Mouse (Mus musculus): ENCODE results near the gene Chad.

Chad gene

DNA sequence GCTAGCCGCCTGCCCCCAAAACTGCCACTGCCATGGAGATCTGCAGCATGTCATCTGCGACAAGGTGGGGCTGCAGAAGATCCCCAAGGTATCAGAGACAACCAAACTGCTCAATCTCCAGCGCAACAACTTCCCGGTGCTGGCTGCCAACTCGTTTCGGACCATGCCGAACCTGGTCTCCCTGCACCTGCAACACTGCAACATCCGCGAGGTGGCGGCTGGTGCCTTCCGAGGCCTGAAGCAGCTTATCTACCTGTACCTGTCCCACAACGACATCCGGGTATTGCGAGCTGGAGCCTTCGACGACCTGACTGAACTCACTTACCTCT is 268 bp downstream of the Chad start:
- no peak for ATAC-seq (ENCODE audit: low TSS enrichment)

DNA sequence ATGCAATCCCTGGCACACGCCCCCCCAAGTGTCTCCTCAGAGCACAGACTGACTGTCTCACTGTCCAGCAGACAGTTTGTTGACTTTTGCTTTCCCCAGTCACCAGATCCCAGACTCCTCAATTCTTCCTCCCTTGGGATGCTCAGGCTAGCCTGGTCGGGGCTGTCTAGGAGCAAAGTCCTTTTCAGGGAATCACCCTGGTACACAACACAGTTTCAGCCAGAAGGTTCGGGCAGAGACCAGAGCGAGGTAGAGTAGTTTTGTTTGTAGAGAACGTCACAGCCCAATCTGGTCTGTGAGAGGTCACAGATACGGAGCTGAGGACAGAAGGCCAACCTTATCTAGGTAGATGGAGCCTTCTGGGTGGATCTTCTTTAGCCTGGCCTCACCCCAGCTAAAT is 1.7 kb downstream of the Chad start:
- ATAC-seq (ENCODE audit: low TSS enrichment), result no peak

DNA sequence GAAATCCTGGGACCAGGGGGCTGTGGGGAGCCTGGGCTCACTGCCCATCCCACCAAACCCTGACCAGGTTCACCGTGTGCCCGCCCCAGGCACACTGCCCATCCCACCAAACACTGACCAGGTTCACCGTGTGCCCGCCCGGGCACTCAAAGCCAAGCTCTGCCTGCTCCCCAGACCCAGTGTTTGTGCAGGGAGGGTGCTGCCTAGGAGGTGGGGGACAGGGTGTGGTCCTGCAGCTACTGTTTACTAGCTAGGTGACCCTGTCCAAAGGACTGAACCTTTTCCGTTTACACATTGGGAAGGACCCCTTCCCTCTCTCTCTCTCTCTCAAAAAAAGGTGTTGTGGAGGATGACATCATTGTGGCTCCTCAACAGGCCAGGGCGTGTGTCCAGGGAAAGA is 2.5 kb downstream of the Chad start:
- no peak for ATAC-seq (ENCODE audit: low TSS enrichment)

DNA sequence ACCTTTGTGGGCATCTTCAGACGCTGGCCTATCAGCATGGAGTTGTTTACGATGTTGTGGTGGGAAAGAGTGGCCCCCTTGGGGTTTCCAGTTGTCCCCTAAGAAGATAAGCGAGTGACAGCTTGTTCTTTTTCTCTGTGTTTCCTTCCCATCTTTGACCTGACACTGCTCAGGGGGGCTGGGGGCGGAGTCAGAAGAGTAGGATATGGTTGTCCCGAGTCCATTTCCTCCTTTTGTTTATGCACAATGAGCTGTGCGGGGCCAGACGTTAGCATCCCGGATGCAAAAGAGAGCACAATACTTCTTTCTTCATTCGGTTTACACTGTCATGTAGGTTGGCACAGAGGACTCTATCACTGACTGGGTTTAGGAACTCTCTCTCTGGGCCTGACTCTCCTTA is 5.8 kb downstream of the Chad start:
- no peak for ATAC-seq (ENCODE audit: low TSS enrichment)

DNA sequence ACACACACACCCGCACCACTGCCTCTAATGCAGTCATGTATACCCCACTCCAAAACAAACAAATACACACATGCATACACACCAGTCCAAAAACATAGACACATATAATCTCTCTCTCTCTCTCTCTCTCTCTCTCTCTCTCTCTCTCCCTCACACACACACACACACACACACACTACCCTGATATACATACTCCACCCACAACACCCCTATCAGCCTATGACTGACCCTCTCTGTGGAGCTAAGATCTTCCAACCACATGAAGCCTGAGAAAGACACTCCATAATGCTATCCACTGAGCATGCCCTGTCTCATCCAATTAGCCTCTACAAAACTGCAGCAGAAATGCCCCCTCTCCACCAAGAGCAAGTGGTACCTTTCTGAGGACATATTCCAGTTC is 7.0 kb downstream of the Chad start:
- no peak for ATAC-seq (ENCODE audit: low TSS enrichment)

DNA sequence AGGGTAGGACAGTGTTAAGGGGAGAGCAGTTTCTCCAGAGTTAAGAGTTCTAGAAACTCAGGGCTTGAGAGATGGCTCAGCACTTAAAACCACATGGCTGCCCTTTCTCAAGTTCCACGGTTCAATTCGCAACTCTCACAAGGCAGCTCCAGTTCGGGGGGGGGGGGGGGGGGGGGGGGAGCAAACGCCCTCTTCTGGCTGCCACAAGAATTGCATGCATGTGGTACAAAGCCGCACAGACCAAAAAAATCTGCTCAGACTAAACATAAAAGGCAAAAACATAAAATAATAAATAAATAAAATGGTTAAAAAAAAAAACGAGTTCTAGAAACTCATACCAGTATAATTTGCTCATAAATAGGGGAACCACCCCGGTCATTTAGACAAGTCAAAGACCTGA is 9.7 kb downstream of the Chad start:
- ATAC-seq (ENCODE audit: low TSS enrichment), result no peak

DNA sequence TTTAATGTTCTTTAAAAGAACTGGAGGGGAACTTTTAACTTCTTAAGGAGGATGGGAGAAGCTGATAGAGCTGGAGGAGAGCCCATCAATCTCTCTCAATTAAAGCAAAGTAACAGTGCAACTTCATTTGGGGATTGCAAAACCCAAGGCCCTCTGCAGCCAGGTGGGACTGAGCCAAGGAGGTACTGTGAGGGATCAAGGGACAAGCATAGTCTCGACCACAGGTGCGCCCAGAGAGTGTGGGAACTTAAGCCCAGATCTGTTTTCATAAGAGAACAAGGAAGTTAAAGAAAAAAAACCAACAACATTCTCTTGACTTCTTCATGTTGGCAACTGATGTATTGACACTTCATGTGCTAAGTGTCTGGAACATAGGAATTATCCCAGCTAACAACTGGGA is 10.2 kb downstream of the Chad start:
- ATAC-seq (ENCODE audit: low TSS enrichment), result no peak

DNA sequence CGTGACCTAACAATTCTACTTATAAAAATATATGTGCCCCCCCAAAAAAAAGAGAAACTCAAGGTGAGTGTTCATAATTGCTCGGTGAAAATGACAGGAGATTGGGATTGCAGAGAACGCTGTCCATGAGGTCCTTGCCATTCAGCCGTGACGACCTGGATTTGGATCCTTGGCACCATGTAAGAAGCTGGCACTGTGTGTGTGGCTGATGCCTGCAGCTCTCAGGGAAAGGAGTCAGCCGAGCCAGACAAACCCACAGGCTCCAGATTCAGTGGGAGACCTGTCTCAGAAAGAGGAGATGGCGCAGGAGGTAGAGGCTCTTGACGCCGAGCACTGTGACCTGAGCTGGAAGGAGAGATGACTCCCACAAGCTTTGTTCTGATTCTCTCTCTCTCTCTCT is 11.5 kb downstream of the Chad start:
- peak; percentile 44; the same call in 1 of the 2 replicates for ATAC-seq (ENCODE audit: low TSS enrichment)

DNA sequence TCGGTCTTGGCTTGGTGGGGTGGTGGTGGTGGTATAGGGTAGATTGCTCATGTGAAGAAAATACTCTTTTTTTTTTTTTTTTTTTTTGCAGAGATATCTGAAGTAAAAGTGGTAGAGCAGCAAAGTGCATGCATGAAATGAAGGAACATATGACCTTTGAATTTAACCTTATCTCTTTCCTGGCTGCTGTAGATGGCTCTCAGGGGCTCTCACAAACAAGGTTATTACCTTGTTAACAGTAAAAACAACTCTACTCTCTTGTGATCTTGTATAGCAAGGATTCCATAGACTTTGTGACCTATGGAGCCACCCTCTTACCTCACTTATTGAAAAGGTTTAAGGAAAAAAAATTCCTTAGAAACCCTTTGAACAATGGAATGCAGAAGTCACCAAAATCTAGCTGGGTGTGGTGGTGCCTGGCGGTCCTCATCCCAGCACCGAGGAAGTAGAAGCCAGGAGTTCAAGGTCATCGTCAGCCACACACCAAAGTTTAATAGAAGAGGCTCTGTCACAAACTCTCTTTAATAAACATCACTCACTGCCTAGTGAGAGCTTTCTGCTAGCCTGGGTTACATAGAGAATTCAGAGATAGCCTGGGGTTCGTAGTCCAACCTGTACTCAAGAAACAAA is 15.4 kb downstream of the Chad start:
- ATAC-seq (ENCODE audit: low TSS enrichment), result no peak

DNA sequence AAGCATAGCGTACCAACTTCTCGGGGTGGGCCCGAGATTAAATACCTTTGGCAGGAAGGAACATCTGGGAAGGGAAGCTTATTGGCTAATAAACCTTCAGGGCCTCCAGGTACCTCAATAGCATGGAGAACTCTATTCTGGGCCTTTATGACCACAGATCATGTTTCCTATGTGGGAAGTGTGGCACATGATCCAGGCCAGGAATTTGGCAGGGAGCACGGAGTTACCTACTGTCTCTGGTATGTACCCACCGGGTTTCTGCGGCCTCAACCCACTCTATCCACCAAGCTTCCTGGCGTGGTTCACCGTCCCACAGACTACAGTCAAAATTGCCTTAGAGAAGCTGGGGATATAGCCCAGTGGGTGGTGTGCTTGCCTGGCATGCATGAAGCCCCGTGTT is 20.2 kb downstream of the Chad start:
- ATAC-seq (ENCODE audit: low TSS enrichment), result no peak

DNA sequence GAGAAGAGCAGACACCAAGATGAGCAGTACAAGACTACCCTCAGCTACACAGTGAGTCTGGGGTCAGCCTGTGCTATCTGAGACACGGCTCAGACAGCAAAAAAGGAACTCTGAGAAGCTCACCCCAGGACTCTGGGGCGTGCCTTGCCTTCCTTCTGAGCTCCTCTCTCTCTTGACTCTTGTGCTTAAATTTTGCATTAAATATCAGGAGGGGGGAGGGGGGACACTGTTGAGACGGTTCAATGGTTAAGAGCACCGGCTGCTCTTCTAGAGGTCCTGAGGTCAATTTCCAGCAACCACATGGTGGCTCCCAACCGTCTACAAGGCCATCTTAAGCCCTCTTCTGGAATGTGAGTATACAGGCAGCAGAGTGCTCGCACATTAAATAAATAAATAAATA is 22.7 kb downstream of the Chad start:
- no peak for ATAC-seq (ENCODE audit: low TSS enrichment)

DNA sequence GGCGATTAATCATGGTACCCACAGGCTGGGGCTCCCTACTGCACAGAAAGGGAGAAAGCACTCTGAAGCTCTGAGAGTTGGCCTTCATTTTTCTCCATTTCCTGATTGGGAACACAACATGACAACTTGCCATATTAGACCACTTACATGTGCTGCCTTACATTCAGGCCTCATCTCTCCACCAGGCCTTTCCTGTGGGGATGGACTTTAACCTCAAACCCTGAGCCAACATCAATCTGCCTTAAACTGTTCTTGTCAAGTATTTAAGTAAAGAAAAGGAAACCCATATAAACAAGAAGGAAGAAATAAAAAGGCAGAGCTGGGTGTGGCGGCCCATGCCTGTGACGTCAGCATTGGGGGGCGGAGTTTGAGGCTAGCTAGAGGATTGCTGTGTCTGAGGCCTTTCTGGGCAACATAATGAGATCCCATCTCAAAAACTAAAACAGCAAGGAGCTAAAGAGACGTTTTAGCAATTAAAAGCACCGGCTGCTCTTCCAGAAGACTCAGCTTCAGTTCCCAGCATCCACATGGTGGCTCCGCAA is 31.5 kb downstream of the Chad start:
- ATAC-seq (ENCODE audit: low TSS enrichment), result no peak

DNA sequence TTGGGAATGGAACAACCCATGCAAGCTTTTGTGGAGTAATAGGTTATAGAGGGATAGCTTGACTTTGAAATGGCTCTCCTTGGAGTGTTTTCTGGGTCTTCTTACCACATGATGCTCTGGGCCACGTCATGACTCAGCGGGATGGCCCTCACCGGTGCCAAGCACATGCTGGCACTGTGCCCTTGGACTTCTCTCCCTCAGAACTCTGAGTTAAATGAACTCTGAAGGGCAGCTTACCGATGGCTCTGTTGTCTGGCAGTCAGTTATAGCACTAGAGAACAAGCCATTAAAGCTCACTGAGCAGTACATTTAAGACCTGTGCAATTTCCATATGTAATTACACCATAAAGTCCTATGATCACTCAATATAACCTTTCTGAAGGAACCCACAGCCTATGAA is 32.5 kb downstream of the Chad start:
- ATAC-seq (ENCODE audit: low TSS enrichment), result no peak

DNA sequence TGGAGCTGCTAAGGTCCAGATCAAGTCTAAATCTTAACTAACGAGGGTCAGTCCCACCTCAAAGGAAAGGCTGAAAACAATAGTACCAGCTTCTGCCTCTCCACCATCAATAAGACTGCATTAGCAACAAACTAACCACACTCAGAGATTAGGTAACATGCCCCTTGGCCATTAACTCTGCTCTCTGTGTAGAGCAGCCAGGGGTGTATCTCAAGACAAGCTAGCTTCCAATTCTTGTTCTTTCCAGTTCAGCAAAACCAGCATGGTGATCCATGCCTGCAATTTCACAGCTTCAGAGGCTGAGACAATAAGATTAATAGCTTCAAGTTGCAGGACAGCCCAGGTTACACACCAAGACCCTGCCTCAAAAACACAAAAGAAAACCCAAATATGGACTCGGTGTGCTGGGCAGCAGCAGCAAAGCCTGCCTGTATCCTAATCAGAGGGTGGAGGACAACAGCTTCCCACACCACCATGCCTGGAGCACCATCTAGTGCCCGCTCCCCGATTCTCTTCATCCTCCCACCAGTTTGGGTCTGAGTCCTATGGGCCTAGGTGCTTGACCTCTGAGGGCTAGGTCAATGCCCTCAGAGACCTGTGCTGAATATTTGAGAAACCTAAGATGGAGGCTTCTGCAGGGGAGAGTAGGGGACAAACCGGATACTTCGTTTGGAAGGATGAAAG is 33.7 kb downstream of the Chad start:
- ATAC-seq (ENCODE audit: low TSS enrichment), result no peak

DNA sequence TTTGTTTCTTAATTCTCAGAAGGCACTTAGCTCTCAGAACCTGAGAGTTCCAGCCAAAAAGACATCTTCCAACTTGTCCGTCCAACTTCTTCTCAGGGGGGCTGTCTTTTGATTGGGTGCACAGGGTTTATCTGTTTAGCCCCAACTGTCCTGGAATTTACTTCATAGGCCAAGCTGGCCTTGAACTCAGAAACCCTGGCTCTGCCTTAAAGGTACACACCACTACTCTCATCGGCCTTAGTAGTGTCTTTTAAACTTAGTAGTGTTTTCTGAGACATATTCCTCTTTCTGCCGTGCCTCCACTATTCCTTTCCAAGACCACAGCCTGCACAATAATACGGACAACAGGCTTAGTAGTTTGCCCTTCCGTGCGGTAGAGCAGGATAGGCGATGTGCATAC is 35.6 kb downstream of the Chad start:
- no peak for ATAC-seq (ENCODE audit: low TSS enrichment)

DNA sequence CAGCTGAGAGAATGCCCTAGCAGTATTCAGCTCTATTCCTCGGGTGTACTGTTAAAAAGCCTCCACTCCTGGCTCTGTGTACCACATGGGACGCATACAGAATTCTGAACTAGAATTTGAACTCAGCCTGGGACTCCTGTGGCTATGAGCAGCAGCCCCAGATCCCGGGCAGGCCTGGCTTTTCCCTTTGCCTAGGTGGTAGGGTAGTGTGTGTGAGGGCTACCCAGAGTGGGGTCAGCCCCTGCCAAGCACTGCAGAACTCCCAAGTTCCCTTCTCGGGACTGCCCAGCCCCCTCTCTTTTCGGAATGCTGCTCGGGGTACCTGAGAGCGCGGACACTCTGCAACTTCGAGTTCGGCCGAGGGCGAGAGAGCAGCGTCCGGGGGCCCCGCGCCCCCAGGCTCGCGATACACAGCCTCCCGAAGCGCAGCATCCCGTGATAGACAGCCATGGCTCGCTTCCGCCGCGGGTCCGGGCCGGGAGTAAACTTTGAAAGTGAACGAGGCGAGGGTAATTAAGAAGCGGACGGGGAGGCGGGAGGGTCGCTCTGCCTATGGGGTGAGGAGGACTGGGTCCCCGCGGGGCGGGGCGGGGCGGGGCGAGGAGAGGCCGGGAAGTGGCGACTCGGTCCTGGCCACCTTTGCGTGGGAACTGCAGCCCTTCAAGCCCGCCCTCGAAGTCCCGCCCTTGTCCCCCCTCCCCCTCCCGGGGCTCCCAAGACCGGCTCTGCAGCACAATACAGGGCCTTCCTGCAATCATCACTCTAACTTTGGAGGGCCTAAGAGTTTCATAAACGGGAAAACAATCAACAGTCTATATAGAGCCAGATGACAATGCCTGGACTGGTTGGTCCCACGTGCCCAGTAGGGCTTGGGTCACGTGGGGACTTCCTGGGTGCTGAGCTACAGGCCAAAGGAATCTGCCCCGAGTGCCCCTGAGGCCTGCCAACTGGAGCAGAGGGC is 36.8 kb downstream of the Chad start, which contains the start of gene Acsf2:
TSS of gene Acsf2 (minus strand) at position 551 of the 961 bp plus-strand sequence.
- no peak; the same call in 1 of the 2 replicates for ATAC-seq (ENCODE audit: low TSS enrichment)

DNA sequence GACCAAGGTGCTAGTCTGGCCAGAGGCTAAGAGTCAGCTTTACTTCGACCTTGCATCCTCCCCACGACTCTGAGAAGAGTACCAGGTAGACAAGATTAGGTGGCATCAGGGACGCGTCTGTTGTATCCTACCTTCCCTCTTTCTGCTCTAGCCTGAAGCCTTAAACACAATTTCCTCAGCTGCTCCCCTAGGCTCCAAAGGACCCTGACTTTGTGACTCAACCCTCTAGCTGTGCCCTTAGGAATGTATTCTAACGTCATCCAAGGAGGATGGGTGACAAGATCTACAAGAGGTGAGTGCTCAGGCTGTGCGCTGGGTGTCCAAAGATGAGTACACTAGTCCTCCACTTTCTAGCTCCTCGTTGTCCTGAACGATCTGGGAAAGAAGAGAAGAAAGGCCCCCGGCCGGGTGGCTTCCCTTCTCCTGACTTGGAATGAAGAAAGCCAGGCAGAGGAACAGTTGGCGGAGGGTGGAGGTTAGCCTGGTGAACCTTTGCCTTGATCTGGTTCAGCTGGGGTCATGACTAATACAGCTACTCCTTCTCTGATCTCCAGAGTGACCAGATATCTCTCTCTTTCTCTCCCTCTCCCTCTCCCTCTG is 37.6 kb downstream of the Chad start:
- ATAC-seq (ENCODE audit: low TSS enrichment), result no peak

DNA sequence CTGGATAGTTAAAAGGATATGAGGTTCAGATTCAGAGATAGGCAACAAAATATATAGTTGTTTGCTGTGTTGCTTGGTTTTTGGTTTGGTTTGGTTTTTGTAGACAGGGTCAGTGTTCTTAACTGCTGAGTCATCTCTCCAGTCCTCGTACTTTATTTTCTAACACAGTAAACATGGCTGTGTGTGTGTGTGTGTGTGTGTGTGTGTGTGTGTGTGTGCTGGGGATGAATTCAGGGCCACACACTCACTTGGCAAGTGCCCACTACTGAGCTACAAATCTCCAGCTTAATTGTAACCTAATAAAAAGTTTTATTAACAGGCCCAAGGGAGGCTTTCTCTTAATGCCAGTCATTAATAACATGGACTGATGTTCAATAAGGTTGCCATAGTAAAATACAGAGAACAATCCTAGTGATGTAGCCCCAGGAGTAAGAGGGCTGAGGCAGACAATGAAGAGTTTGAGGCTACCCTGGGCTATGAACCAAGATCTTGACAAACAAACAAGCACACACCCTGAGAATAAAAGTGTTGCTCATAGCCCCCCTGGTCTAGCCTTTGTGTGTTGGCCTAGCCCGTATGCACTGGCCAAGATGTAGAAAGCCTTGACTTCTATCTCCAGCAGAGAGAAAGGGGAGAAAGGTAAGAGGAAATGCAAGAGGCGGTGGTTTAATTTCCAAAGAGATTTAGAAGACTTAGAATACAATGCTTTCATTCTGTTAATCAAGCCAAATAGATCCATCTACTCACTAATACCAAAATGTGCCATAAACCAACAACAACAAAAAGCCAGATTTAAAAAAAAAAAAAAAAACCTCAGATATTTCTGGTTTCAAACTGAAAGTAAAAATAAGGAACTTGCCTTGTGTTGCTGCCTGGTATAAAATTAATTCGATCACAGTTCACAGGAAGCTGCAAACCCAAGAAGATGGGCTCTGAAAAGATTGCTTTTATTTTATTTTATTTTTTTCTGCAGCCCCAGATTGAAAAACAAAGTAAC is 46.2 kb downstream of the Chad start:
- ATAC-seq (ENCODE audit: low TSS enrichment), result no peak

DNA sequence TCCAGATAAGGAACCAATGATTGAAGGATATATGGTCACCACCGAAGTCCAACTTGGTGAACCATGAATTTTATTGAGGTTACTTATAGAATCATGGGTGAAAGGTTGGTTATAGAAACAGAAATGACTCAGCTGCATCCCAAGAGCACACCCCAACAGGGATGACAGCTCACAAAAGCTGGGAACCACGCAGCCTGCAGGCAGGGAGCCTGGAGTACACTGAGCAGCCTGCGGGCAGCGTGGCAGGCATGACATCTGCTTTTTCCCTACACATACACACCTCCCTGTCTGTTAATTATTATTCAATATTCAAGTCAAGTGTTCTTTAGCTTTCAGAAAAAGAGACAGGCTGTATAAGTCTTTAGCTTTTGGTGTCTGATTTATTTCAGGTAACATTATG is 49.8 kb downstream of the Chad start:
- ATAC-seq (ENCODE audit: low TSS enrichment), result no peak

DNA sequence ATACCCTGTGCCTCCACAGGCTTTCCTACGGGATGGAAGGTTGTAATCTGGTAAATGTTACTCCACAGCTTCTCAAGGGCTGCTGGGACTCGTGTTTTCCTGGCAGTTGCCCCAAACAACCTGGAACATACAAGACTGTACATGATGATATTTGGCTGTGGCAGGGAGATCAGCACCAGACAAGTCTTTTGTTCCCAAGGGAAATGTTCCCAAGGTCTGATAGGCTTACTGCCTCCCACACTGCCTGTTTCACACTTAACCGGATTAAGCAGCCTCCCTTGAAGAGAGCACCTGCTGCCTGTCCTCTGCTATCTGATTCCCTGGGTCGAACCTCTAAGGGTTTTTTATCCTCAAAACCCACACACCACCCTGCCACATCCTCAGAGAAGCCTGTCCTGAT is 50.6 kb downstream of the Chad start:
- no peak for ATAC-seq (ENCODE audit: low TSS enrichment)

DNA sequence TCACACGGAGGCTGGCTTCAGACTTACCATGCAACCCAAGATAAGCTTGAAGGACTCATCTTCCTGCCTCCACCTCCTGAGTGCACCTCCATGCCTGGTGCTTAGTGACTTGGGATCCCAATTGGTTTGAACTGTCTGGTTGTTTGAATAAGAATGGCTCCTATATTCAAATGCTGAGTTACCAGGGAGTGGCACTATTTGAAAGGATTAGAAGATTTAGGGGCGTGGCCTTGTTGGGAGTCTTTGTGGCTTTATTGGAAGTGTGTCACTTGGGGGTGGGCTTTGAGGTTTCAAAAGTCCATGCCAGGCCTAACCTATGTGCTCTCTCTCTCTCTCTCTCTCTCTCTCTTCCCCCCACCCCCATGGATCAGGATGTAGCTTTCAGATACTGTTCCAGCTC is 52.8 kb downstream of the Chad start:
- ATAC-seq (ENCODE audit: low TSS enrichment), result no peak
